Mouse (Mus musculus): ENCODE data around the gene Wdr66. TPM values are rescaled to one million over a fixed set of nuclear protein-coding genes. Genes with fewer than 3 reads are reported as not detected.

Wdr66 gene
- total RNA-seq, 2 experiments from 2014 or later, result 6.0 to 6.2 TPM

DNA sequence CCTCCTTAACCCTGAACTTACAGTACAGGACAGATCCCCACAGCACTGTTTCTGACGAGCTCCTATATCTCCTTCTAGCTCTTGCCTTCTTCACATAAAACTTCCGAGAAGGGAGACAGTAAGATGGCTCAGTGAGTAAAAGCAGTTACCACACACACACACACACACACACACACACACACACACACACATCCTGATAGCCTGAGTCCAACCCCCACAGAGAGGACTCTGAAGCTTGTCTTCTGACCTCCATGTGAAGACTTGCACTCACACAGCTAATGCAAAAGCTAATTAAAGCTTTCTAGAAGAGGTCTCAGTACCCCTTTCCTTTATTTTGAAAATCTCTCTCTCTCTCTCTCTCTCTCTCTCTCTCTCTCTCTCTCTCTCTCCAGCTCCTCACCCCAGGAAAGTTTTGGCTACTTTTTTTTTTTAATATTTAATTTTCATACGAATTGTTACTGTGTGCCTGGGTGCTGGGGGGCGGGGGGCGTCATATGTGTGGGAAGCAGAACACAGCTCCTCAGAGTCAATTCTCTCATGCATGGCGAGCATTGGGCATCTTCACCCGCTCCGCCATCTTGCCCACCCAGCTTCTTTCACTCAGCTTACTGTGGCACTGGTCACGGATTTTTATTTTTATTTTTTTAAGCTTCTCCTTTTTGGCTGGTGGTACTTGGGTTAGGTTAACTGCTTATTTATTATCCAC, 24.9 kb downstream of the Wdr66 start:
- no peak overlapping the region for H3K4me3 ChIP-seq
- TF ChIP-seq CTCF (IDR thresholded peaks at IDR 0.05), result no peak
- no peak overlapping the region for H3K27ac ChIP-seq
- DNase-seq (ENCODE audit: extremely low spot score in 1 of 2, low spot score in 2 of 2), result no peak
- intact Hi-C loops (cut with DNase I), result no loop called here

DNA sequence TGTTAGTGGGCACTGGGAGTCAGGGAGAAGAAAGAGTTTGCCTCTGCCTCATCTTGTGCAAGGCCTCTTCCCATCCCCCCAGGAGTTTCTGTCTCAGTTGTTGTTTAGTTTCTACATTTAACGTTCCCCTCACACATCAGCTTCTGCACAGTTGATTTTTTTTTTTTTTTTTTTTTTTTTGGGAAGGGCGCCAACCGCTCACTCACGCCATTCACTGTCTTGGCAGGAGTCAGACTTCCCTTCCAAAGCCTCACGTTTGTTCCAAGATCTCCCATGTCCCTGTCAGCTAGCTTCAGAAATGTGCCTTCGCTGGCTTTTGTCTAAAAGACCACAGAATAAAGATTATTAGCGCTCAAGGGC, 25.4 kb downstream of the Wdr66 start:
- Histone ChIP-seq H3K4me3 (no peak overlapping the region), H3K27ac (no peak overlapping the region)
- intact Hi-C loops (cut with DNase I), result no loop called here
- no peak for TF ChIP-seq CTCF (IDR thresholded peaks at IDR 0.05)
- DNase-seq (ENCODE audit: extremely low spot score in 1 of 2, low spot score in 2 of 2), result no peak

- no peak for TF ChIP-seq CTCF (IDR thresholded peaks at IDR 0.05)
- Histone ChIP-seq H3K27ac (no peak overlapping the region), H3K4me3 (no peak overlapping the region)
- no peak for DNase-seq (ENCODE audit: extremely low spot score in 1 of 2, low spot score in 2 of 2)
- intact Hi-C loops (cut with DNase I), result no loop called here
These were observed 25.8 kb downstream of the Wdr66 start for GRCm38 (mm10) chr5:123277704-123278103.

GRCm38 (mm10) chr5:123279248-123279647, 27.3 kb downstream of the Wdr66 start:
- no peak overlapping the region for H3K27ac ChIP-seq
- intact Hi-C loops (cut with DNase I), result no loop called here
- DNase-seq (ENCODE audit: extremely low spot score in 1 of 2, low spot score in 2 of 2), result no peak
- H3K4me3 ChIP-seq, result peak overlapping the region; percentile 28; the same call in 1 of the 2 replicates
- TF ChIP-seq CTCF (IDR thresholded peaks at IDR 0.05), result no peak

DNA sequence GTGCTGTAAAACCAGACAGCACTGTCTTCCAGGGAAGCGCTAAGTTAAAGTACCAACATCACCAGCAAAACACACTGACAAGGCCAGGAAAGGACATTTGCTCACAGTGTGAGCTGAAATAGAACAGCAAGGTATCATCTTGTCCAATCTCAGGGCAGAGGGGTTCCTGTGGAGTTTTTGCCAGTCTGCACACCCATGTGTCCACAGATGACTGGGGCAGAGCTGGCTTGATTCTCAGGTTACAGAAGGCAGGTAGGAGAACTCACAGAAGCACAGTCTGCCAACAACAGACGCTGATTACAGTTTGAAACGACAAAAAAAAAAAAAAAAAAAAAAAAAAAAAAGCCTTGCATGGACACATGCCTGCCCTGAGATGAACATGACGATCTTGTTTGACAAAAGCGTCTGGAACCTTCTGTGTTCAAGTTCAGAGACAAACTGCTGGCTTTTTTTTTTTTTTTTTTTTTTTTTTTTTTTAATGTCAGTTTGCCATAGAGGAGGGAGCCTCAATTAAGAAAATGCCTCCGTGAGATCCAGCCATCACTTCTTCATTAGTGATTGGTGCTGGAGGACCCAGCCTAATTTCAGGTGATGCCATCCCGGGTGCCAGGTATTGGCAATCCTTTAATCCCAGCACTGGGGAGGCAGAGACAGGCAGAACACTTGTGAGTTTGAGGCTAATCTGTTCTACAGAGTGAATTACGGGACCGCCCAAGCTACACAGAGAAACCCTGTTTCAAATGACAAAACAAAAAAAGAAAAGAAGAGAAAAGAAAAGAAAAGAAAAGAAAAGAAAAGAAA, 29.6 kb downstream of the Wdr66 start:
- intact Hi-C loops (cut with DNase I), result no loop called here
- no peak for TF ChIP-seq CTCF (IDR thresholded peaks at IDR 0.05)

GRCm38 (mm10) chr5:123285174-123285573, 33.3 kb downstream of the Wdr66 start:
- peak; percentile 69 for TF ChIP-seq CTCF (IDR thresholded peaks at IDR 0.05)
- DNase-seq (ENCODE audit: extremely low spot score in 1 of 2, low spot score in 2 of 2), result peak in 1 of 2 experiments; percentile 39
- intact Hi-C loops (cut with DNase I), result loop anchor here (5.0 kb wide), 1 partner anchor 82 kb away; no protein-coding TSS in a partner anchor
- Histone ChIP-seq H3K27ac (no peak overlapping the region), H3K4me3 (no peak overlapping the region)

More for the DNA sequence above, 29.6 kb downstream of the Wdr66 start:
- Histone ChIP-seq H3K27ac (no peak overlapping the region), H3K4me3 (no peak overlapping the region)
- no peak for DNase-seq (ENCODE audit: extremely low spot score in 1 of 2, low spot score in 2 of 2)

DNA sequence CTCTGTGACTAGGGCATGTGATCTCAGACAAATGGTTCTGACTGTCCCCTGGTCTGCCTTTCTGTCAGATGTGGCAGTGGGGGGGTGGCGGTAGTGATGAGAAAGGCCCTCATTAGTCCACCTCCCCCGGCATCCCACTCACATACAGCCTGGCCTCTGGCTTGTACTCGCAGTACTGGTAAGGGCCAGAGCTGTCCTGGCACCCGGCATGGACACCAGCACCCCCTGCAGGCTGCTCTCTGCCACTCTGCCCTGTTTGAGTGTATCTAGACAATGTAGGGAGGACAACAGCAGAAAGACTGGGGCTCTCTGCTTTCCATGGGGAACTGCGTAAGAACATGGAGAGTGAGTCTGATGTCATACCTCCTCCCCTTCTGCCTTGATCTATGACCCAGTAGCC, 36.2 kb downstream of the Wdr66 start:
- intact Hi-C loops (cut with DNase I), result loop anchor here (5.0 kb wide), 1 partner anchor 79 kb away; no protein-coding TSS in a partner anchor
- no peak overlapping the region for H3K27ac ChIP-seq
- DNase-seq (ENCODE audit: extremely low spot score in 1 of 2, low spot score in 2 of 2), result no peak
- peak; percentile 33 for TF ChIP-seq CTCF (IDR thresholded peaks at IDR 0.05)
- no peak overlapping the region for H3K4me3 ChIP-seq

- DNase-seq (ENCODE audit: extremely low spot score in 1 of 2, low spot score in 2 of 2), result no peak
- intact Hi-C loops (cut with DNase I), result no loop called here
- no peak for TF ChIP-seq CTCF (IDR thresholded peaks at IDR 0.05)
- Histone ChIP-seq H3K4me3 (no peak overlapping the region), H3K27ac (no peak overlapping the region)
These were observed 42.8 kb downstream of the Wdr66 start for GRCm38 (mm10) chr5:123294653-123295052.

- peak; percentile 25 for TF ChIP-seq CTCF (IDR thresholded peaks at IDR 0.05)
- Histone ChIP-seq H3K4me3 (no peak overlapping the region), H3K27ac (no peak overlapping the region)
- intact Hi-C loops (cut with DNase I), result no loop called here
- no peak for DNase-seq (ENCODE audit: extremely low spot score in 1 of 2, low spot score in 2 of 2)
These were observed 44.4 kb downstream of the Wdr66 start for GRCm38 (mm10) chr5:123296224-123296806.

DNA sequence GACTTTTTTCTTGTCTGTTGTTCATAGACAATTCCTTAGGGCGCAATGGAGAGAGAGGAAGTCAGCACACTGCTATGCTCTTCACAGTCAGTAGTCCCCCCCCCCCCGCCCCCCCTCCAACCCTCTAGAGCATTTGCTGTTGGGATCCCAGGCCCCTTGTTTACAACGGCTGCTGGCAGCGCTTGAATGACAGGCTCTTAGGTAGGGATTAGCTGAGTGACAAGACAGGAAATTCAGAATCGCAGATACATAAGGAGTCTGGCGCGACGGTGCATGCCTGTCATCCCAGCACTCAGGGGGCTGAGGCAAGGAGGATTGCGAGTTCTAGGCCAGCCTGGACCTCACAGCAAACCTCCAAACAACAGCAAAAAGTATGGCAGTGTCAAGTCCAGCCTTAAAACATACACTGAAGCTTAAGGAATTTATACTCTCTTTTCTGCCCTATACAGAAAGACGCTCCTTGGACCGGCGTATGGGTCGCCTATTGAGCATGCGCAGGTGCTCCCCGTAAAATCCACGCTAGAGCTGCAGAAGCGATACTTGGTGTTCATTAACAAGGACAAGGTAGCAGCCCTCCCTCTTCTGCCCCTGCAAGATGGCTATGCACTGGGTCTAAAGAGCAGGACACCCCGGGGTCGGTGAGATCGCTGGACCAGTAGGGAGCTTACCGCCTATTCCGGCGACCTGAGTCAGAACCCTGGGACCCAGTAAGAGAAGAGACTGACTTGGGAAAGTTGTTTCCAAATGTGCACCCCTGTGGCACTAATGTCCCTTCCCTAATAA, 45.3 kb downstream of the Wdr66 start:
- DNase-seq (ENCODE audit: extremely low spot score in 1 of 2, low spot score in 2 of 2), result no peak
- intact Hi-C loops (cut with DNase I), result no loop called here
- no peak for TF ChIP-seq CTCF (IDR thresholded peaks at IDR 0.05)
- Histone ChIP-seq H3K4me3 (no peak overlapping the region), H3K27ac (no peak overlapping the region)

DNA sequence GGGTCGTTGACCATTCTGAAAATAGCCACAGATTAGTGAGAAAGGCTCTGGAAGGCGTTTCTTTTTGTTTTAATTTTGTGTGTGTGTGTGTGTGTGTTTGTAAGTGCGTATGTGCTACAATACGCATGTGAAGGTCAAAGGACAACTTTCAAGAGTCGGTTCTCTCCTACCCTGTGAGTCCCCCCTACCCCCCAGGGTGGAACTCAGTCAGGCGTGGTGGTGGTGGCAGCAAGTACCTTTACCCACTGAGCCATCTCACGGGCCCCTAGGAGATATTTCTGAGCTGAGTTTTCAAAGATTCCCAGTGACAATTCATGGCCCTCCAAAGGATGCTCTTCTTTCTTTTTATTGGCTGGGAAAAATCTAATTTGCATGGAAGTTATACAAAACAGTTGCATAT, 45.9 kb downstream of the Wdr66 start:
- no peak overlapping the region for H3K27ac ChIP-seq
- no peak for TF ChIP-seq CTCF (IDR thresholded peaks at IDR 0.05)
- no peak overlapping the region for H3K4me3 ChIP-seq
- DNase-seq (ENCODE audit: extremely low spot score in 1 of 2, low spot score in 2 of 2), result no peak
- intact Hi-C loops (cut with DNase I), result no loop called here
